Mouse (Mus musculus) kidney, adult 8-10 months (tissue): ENCODE measurements at regions not wholly inside any gene's neighbourhood (a gene's known extent, or its start where the extent isn't known, plus 50 kb on each side); places are given as distances from the start of the nearest gene placed in this dataset.

ENCODE experiments used
- DNase-seq, 2 experiments: peaks; one replicate each; pipeline ENCODE4 v3.0.0; 2022

GRCm38 (mm10) chr10:92074698-92075394, 647.4 kb downstream of the Nedd1 start:
- no peak for DNase-seq

- no peak for DNase-seq
These were observed 648.3 kb downstream of the Nedd1 start for GRCm38 (mm10) chr10:92073873-92074390.

- no peak for DNase-seq
These were observed 677.4 kb downstream of the Nedd1 start for GRCm38 (mm10) chr10:92044783-92045182.

- no peak for DNase-seq
These were observed 686.0 kb downstream of the Nedd1 start for GRCm38 (mm10) chr10:92036176-92036575.

- no peak for DNase-seq
These were observed 692.0 kb downstream of the Nedd1 start for GRCm38 (mm10) chr10:92030221-92030620.

- no peak for DNase-seq
These were observed 698.0 kb downstream of the Nedd1 start for GRCm38 (mm10) chr10:92024203-92024602.

GRCm38 (mm10) chr10:92021036-92021435, 701.2 kb downstream of the Nedd1 start:
- DNase-seq, result no peak

GRCm38 (mm10) chr10:92009551-92009950, 712.7 kb downstream of the Nedd1 start:
- no peak for DNase-seq

GRCm38 (mm10) chr10:92007891-92008290, 714.3 kb downstream of the Nedd1 start:
- DNase-seq, result peak in 1 of 2 experiments; percentile 15

- peak; percentile 37 to 57 for DNase-seq
These were observed 715.8 kb downstream of the Nedd1 start for GRCm38 (mm10) chr10:92006467-92006866.

- DNase-seq, result no peak
These were observed 731.2 kb downstream of the Nedd1 start for GRCm38 (mm10) chr10:91991040-91991439.

GRCm38 (mm10) chr10:91988364-91988763, 733.9 kb downstream of the Nedd1 start:
- DNase-seq, result peak in 1 of 2 experiments; percentile 17

- DNase-seq, result peak; percentile 10 to 28
These were observed 742.4 kb downstream of the Nedd1 start for GRCm38 (mm10) chr10:91979841-91980240.

GRCm38 (mm10) chr10:91971951-91972350, 750.3 kb downstream of the Nedd1 start:
- DNase-seq, result no peak

GRCm38 (mm10) chr10:91967570-91968310, 754.5 kb downstream of the Nedd1 start:
- DNase-seq, result no peak

GRCm38 (mm10) chr10:91959734-91960492, 762.3 kb downstream of the Nedd1 start:
- no peak for DNase-seq

GRCm38 (mm10) chr10:91953078-91953477, 769.1 kb downstream of the Nedd1 start:
- DNase-seq, result peak in 1 of 2 experiments; percentile 4

GRCm38 (mm10) chr10:91923626-91924025, 742.5 kb upstream of the Tmpo start:
- no peak for DNase-seq

GRCm38 (mm10) chr10:91889864-91890263, 708.7 kb upstream of the Tmpo start:
- DNase-seq, result no peak

- DNase-seq, result no peak
These were observed 707.4 kb upstream of the Tmpo start for GRCm38 (mm10) chr10:91888537-91888936.

- DNase-seq, result peak in 1 of 2 experiments; percentile 26
These were observed 702.0 kb upstream of the Tmpo start for GRCm38 (mm10) chr10:91883155-91883554.

- no peak for DNase-seq
These were observed 701.4 kb upstream of the Tmpo start for GRCm38 (mm10) chr10:91882481-91882880.
